Mouse (Mus musculus) cerebellum, adult 2 months (tissue): ENCODE results near the gene Tmem14c. TPM values are rescaled to one million over a fixed set of nuclear protein-coding genes. Genes with fewer than 3 reads are reported as not detected.

Experiments
- DNase-seq, 2 experiments: peaks; one replicate each; pipeline ENCODE4 v3.0.0; 2021
- H3K27ac ChIP-seq: fragments of 200-500 bp; 2 replicates; pipeline ENCODE4 v1.5.1; 2012; ENCODE audit warnings: low read length, control low read depth, inconsistent platforms; ENCODE audit not compliant: insufficient read depth
- H3K27me3 ChIP-seq: fragments of 200-500 bp; 2 replicates; pipeline ENCODE4 v1.6.1; 2012; ENCODE audit warnings: inconsistent platforms, mild to moderate bottlenecking, low read length, moderate library complexity; ENCODE audit not compliant: control insufficient read depth, insufficient read depth
- H3K4me1 ChIP-seq: fragments of 200-500 bp; 2 replicates; pipeline ENCODE4 v1.6.1; 2011; ENCODE audit warnings: low read length; ENCODE audit not compliant: control insufficient read depth, insufficient read depth
- H3K4me3 ChIP-seq: fragments of 200-500 bp; replicated peaks from 2 replicates; pipeline ENCODE3; 2011; ENCODE audit warnings: mild to moderate bottlenecking, low read depth, low read length, control low read depth; ENCODE audit not compliant: insufficient read depth
- CTCF ChIP-seq: fragments of 200-500 bp; IDR thresholded peaks from 2 replicates; pipeline ENCODE4 v1.5.1; 2011; ENCODE audit warnings: low read depth, mild to moderate bottlenecking, control low read depth, low read length, moderate library complexity, borderline replicate concordance; ENCODE audit not compliant: insufficient read depth
- POLR2A ChIP-seq: fragments of 200-500 bp; IDR thresholded peaks from 2 replicates; pipeline ENCODE4 v1.6.1; 2011; ENCODE audit warnings: low read length, control low read depth, borderline replicate concordance; ENCODE audit not compliant: insufficient read depth
- WGBS: fragments of 180-500 bp; shearing (Covaris S2); methylation state at CpG from one replicate; pipeline ENCODE4 v1.1.7; 2018; 5-methylcytosine and 5-hydroxymethylcytosine counted together
- polyA plus RNA-seq: library from polyadenylated mRNA; depleted of rRNA; stranded (reverse); fragments of >200 nt; gene quantifications from 2 replicates; pipeline ENCODE4 v1.2.3, GENCODE M21; 2012; rRNA removed

Gene Tmem14c
- polyA plus RNA-seq, 1 experiment: 62.7 TPM

GRCm38 (mm10) chr13:41045901-41046300 lies 29.8 kb downstream of the Tmem14c start:
- H3K27ac ChIP-seq: no peak overlapping the region
- no peak for DNase-seq
- no peak for TF ChIP-seq POLR2A
- no peak for TF ChIP-seq CTCF
- WGBS: 74% methylated on average over 8 of the region's 8 CpGs
- no peaks in the 10 kb centered on the region for H3K27me3 ChIP-seq
- no peak overlapping the region for H3K4me3 ChIP-seq
- H3K4me1 ChIP-seq: no peaks in the 10 kb centered on the region

- no peak overlapping the region for H3K27ac ChIP-seq
- DNase-seq: no peak
- TF ChIP-seq CTCF (no peak), POLR2A (no peak)
- no peak overlapping the region for H3K4me3 ChIP-seq
- no peaks in the 10 kb centered on the region for H3K4me1 ChIP-seq
- WGBS: 84% methylated on average over 6 of the region's 6 CpGs
- no peaks in the 10 kb centered on the region for H3K27me3 ChIP-seq
Measured at GRCm38 (mm10) chr13:41047280-41047679, 31.2 kb downstream of the Tmem14c start.

- no peak for TF ChIP-seq POLR2A
- TF ChIP-seq CTCF: no peak
- H3K4me3 ChIP-seq: no peak overlapping the region
- H3K27me3 ChIP-seq: no peaks in the 10 kb centered on the region
- H3K27ac ChIP-seq: no peak overlapping the region
- WGBS: 77% methylated on average over 5 of the region's 5 CpGs
- no peaks in the 10 kb centered on the region for H3K4me1 ChIP-seq
- DNase-seq: no peak
Measured at GRCm38 (mm10) chr13:41051965-41052364, 35.9 kb downstream of the Tmem14c start.

GRCm38 (mm10) chr13:41067618-41068017 lies 51.5 kb downstream of the Tmem14c start:
- H3K4me3 ChIP-seq: no peak overlapping the region
- H3K27me3 ChIP-seq: no peaks in the 10 kb centered on the region
- no peak overlapping the region for H3K27ac ChIP-seq
- 95% methylated on average over 4 of the region's 4 CpGs for WGBS
- TF ChIP-seq POLR2A (no peak), CTCF (no peak)
- no peak for DNase-seq
- H3K4me1 ChIP-seq: no peaks in the 10 kb centered on the region

DNA sequence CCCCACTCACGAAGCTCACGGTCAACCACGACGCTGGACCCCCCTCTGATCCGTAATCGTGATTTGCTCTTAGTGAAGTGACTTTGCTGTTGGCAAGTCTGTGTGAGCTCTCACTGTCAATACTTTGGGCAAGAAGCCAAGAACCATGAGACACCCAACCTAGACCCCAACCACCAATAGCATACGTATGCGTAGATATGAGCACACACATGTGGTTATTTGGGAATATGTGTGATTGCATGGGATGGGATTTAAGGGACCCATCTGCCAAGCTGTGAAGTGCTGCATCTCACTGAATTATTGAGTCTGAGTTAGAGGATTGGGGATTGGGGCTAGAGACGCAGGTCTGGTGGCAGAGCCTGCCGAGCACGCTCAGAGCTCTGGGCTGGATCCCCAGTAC lies 55.5 kb downstream of the Tmem14c start:
- H3K4me1 ChIP-seq: no peaks in the 10 kb centered on the region
- H3K27ac ChIP-seq: no peak overlapping the region
- no peak for DNase-seq
- no peak for TF ChIP-seq CTCF
- TF ChIP-seq POLR2A: no peak
- H3K4me3 ChIP-seq: no peak overlapping the region
- no peaks in the 10 kb centered on the region for H3K27me3 ChIP-seq
- 60% methylated on average over 11 of the region's 11 CpGs for WGBS

Other genes with a start within 250 kb of the Tmem14c start
- gene Gcnt2, start 156.5 kb upstream of the Tmem14c start, polyA plus RNA-seq: 2.3 and 2.5 TPM in 2 replicates
- 55.1 and 57.4 TPM in 2 replicates for gene Pak1ip1, start 15.3 kb upstream of the Tmem14c start, polyA plus RNA-seq
- 0.43 and 0.65 TPM in 2 replicates for gene Mak, start 63.4 kb downstream of the Tmem14c start, polyA plus RNA-seq
- gene Gcm2, start 94.7 kb downstream of the Tmem14c start, polyA plus RNA-seq: not detected in 2 replicates
- 0.05 and 0.18 TPM in 2 replicates for gene Sycp2l, start 98.0 kb downstream of the Tmem14c start, polyA plus RNA-seq
- gene Elovl2, start 204.1 kb downstream of the Tmem14c start, polyA plus RNA-seq: 18.5 and 20.0 TPM in 2 replicates
- gene Smim13, start 233.6 kb downstream of the Tmem14c start, polyA plus RNA-seq: 70.5 and 76.2 TPM in 2 replicates